ENCODE assay signal across 8 mouse cellular contexts in genomic region chr19:6341453-6342077, GRCm38 (mm10). TPM values are rescaled to one million over a fixed set of nuclear protein-coding genes. Genes with fewer than 3 reads are reported as not detected.
DNase-seq lines count a peak whose midpoint lies in the region; ATAC-seq and TF ChIP-seq lines count a peak whose summit lies in the region.

No protein-coding gene starts in this region.

- peak; percentile 30; the same call in 1 of the 2 replicates for ATAC-seq in heart, embryonic 12.5 days (ENCODE audit: insufficient number of reproducible peaks, low FRiP score)
- no peak; the same call in 1 of the 2 replicates for ATAC-seq in heart, postnatal 0 days (ENCODE audit: insufficient read depth, low read depth)
- ATAC-seq in midbrain, embryonic 12.5 days (ENCODE audit: low FRiP score, low read depth): no peak

- no peaks in the 10 kb centered on the region for H3K27me3 ChIP-seq in heart, embryonic 12.5 days (replicated peaks)
- H3K27me3 ChIP-seq in MEL (ENCODE audit: control insufficient read depth in 1 of 2, insufficient read depth in 2 of 2, low read length in 2 of 2): no peaks in the 10 kb centered on the region
- no peaks in the 10 kb centered on the region for H3K27me3 ChIP-seq in heart, postnatal 0 days (ENCODE audit: control insufficient read depth, insufficient read depth, low read length)
- no peaks in the 10 kb centered on the region; the same call in 1 of the 2 replicates for H3K27me3 ChIP-seq in midbrain, embryonic 12.5 days

- H3K9me3 ChIP-seq in heart, embryonic 12.5 days (replicated peaks): no peaks in the 10 kb centered on the region
- H3K9me3 ChIP-seq in MEL (replicated peaks; ENCODE audit: insufficient read depth, low read length): no peaks in the 10 kb centered on the region
- no peaks in the 10 kb centered on the region for H3K9me3 ChIP-seq in heart, postnatal 0 days (replicated peaks; ENCODE audit: control insufficient read depth, low read length)
- H3K9me3 ChIP-seq in midbrain, embryonic 12.5 days: no peaks in the 10 kb centered on the region

- no peak for TF ChIP-seq RAD21 in MEL (IDR thresholded peaks at IDR 0.05; ENCODE audit: low read depth, low read length)

- peak overlapping the region; percentile 82 for H3K9ac ChIP-seq in heart, embryonic 12.5 days
- peak overlapping the region; percentile 83 for H3K9ac ChIP-seq in MEL (ENCODE audit: control insufficient read depth, low read depth, low read length, poor library complexity, severe bottlenecking)
- peak overlapping the region; percentile 68 for H3K9ac ChIP-seq in heart, postnatal 0 days (replicated peaks; ENCODE audit: low read depth, low read length)
- H3K9ac ChIP-seq in midbrain, embryonic 12.5 days (replicated peaks): peak overlapping the region; percentile 77

- peak overlapping the region; percentile 92 for H3K4me2 ChIP-seq in heart, embryonic 12.5 days
- H3K4me2 ChIP-seq in heart, postnatal 0 days (ENCODE audit: low read depth, low read length): peak overlapping the region; percentile 89
- H3K4me2 ChIP-seq in midbrain, embryonic 12.5 days (replicated peaks): peak overlapping the region; percentile 92

- no peak for TF ChIP-seq EP300 in MEL (IDR thresholded peaks at IDR 0.05; ENCODE audit: low read depth in 1 of 2, low read length in 2 of 2)
- no peak for TF ChIP-seq EP300 in heart, postnatal 0 days (IDR thresholded peaks at IDR 0.05; ENCODE audit: low read depth)

- DNase-seq in heart, adult 9 months (ENCODE audit: low spot score in 2 of 2): no peak
- DNase-seq in MEL (ENCODE audit: low read depth, low spot score): no peak
- no peak for DNase-seq in heart, postnatal 0 days (ENCODE audit: low spot score)
- no peak for DNase-seq in layer of hippocampus, postnatal 36 days
- DNase-seq in c-Kit-positive CD71-positive TER-119-positive erythroid progenitor cells, embryonic 14.5 days (ENCODE audit: low spot score): no peak
- no peak for DNase-seq in adrenal gland, adult 8-10 months

- peaks cover 32% of the 10 kb centered on the region for H3K4me1 ChIP-seq in heart, embryonic 12.5 days (replicated peaks)
- H3K4me1 ChIP-seq in MEL (ENCODE audit: control insufficient read depth in 1 of 2, insufficient read depth in 2 of 2, low read length in 2 of 2): peaks cover 0 to 10% of the 10 kb centered on the region in 2 experiments; a peak in 2 of 4 replicates
- H3K4me1 ChIP-seq in heart, postnatal 0 days (ENCODE audit: control insufficient read depth, insufficient read depth): peaks cover 7% of the 10 kb centered on the region; the same call in 1 of the 2 replicates
- H3K4me1 ChIP-seq in midbrain, embryonic 12.5 days: peaks cover 26% of the 10 kb centered on the region

- peaks cover 68% of the 10 kb centered on the region for H3K36me3 ChIP-seq in heart, embryonic 12.5 days
- H3K36me3 ChIP-seq in MEL (ENCODE audit: control insufficient read depth in 1 of 2, insufficient read depth in 2 of 2, low read length in 2 of 2): peaks cover 0 to 2% of the 10 kb centered on the region in 2 experiments; a peak in 2 of 4 replicates
- H3K36me3 ChIP-seq in heart, postnatal 0 days (replicated peaks; ENCODE audit: control insufficient read depth, insufficient read depth, low read length): peaks cover 60% of the 10 kb centered on the region
- H3K36me3 ChIP-seq in midbrain, embryonic 12.5 days: peaks cover 69% of the 10 kb centered on the region

- no peak for TF ChIP-seq CTCF in MEL (IDR thresholded peaks at IDR 0.05 in 2 of 3, conservative IDR thresholded peaks at IDR 0.05 in 1 of 3; ENCODE audit: control insufficient read depth in 1 of 3, insufficient read depth in 1 of 3, low read depth in 2 of 3, low read length in 3 of 3, poor library complexity in 1 of 3, severe bottlenecking in 1 of 3)
- TF ChIP-seq CTCF in heart, postnatal 0 days (IDR thresholded peaks at IDR 0.05; ENCODE audit: low read depth): no peak

- 12% methylated on average over 23 of the region's 23 CpGs for WGBS in heart, embryonic 12.5 days
- 12% methylated on average over 23 of the region's 23 CpGs for WGBS in heart, postnatal 0 days
- WGBS in midbrain, embryonic 12.5 days: 12% methylated on average over 23 of the region's 23 CpGs

- peak overlapping the region; percentile 68 for H3K4me3 ChIP-seq in heart, embryonic 12.5 days
- H3K4me3 ChIP-seq in MEL (ENCODE audit: control insufficient read depth in 1 of 2, insufficient read depth in 1 of 2, low read depth in 2 of 2, low read length in 2 of 2): peak overlapping the region; percentile 66 to 79
- peak overlapping the region; percentile 75 for H3K4me3 ChIP-seq in heart, postnatal 0 days (ENCODE audit: low read depth, low read length)
- peak overlapping the region; percentile 60 for H3K4me3 ChIP-seq in midbrain, embryonic 12.5 days

- peak overlapping the region; percentile 30; the same call in 1 of the 2 replicates for H3K27ac ChIP-seq in heart, embryonic 12.5 days (ENCODE audit: poor library complexity, severe bottlenecking)
- no peak overlapping the region for H3K27ac ChIP-seq in MEL (ENCODE audit: control insufficient read depth, low read depth, low read length)
- peak overlapping the region; percentile 71 for H3K27ac ChIP-seq in heart, postnatal 0 days (ENCODE audit: low read depth)
- peak overlapping the region; percentile 35; the same call in 1 of the 2 replicates for H3K27ac ChIP-seq in midbrain, embryonic 12.5 days (replicated peaks)

- no peak for TF ChIP-seq POLR2A in MEL (IDR thresholded peaks at IDR 0.05; ENCODE audit: control insufficient read depth in 1 of 2, insufficient read depth in 1 of 2, low read depth in 1 of 2, low read length in 2 of 2, poor library complexity in 1 of 2)

- H3K79me2 ChIP-seq in MEL (ENCODE audit: control insufficient read depth, insufficient read depth, low read length, poor library complexity): peaks cover under 1% of the 10 kb centered on the region

RNA-seq across cellular contexts. Expression of gene Map4k2, which starts 0.6 kb away (rescaled TPM):
- 14.1 and 15.7 TPM in 2 replicates for polyA plus RNA-seq in heart, embryonic 12.5 days (2016; fragmentation: Nextera tagmentation; extraction: Ambion mirVana)
- total RNA-seq in MEL (2012; rRNA removed): 8.0 and 10.2 TPM in 2 replicates
- 10 to 100 TPM in 1 of 2 experiments, not detected in 1; 22.3 TPM for polyA plus RNA-seq in MEL (2012; ENCODE audit: insufficient read depth in 1 of 2, insufficient read length in 2 of 2, low read depth in 1 of 2, low replicate concordance in 2 of 2, missing spikeins in 1 of 2)
- 48.4 and 59.1 TPM in 2 replicates for total RNA-seq in heart, postnatal 0 days (2014; rRNA removed; ENCODE audit: low replicate concordance)
- polyA plus RNA-seq in heart, postnatal 0 days (2015; fragmentation: Nextera tagmentation; extraction: Ambion mirVana): 9.6 and 10.1 TPM in 2 replicates
- polyA plus RNA-seq in midbrain, embryonic 12.5 days (2016; fragmentation: Nextera tagmentation; extraction: Ambion mirVana): 14.6 and 14.7 TPM in 2 replicates
- total RNA-seq in layer of hippocampus, postnatal 36 days (2021): 10 to 100 TPM; 74.9 to 87.7 TPM
- total RNA-seq in adrenal gland, adult 8-10 months (2022): 10 to 100 TPM; 40.6 to 81.6 (median 61.5) TPM

RNA-seq across cellular contexts. Expression of gene Men1, which starts 6.8 kb away (rescaled TPM):
- polyA plus RNA-seq in heart, embryonic 12.5 days (2016; fragmentation: Nextera tagmentation; extraction: Ambion mirVana): 48.7 and 52.1 TPM in 2 replicates
- total RNA-seq in MEL (2012; rRNA removed): 37.7 and 39.4 TPM in 2 replicates
- polyA plus RNA-seq in MEL (2012; ENCODE audit: insufficient read depth in 1 of 2, insufficient read length in 2 of 2, low read depth in 1 of 2, low replicate concordance in 2 of 2, missing spikeins in 1 of 2): 100 to 1,000 TPM in 1 of 2 experiments, not detected in 1; 132 TPM
- 20.6 and 46.5 TPM in 2 replicates for total RNA-seq in heart, postnatal 0 days (2014; rRNA removed; ENCODE audit: low replicate concordance)
- 20.1 and 20.3 TPM in 2 replicates for polyA plus RNA-seq in heart, postnatal 0 days (2015; fragmentation: Nextera tagmentation; extraction: Ambion mirVana)
- polyA plus RNA-seq in midbrain, embryonic 12.5 days (2016; fragmentation: Nextera tagmentation; extraction: Ambion mirVana): 99.0 and 103 TPM in 2 replicates
- total RNA-seq in layer of hippocampus, postnatal 36 days (2021): 10 to 100 TPM; 63.3 to 69.8 TPM
- 10 to 100 TPM; 53.4 to 67.8 (median 64.5) TPM for total RNA-seq in adrenal gland, adult 8-10 months (2022)

RNA-seq across cellular contexts. Expression of gene Sf1, which starts 21.9 kb away (rescaled TPM):
- 127 and 130 TPM in 2 replicates for polyA plus RNA-seq in heart, embryonic 12.5 days (2016; fragmentation: Nextera tagmentation; extraction: Ambion mirVana)
- 65.7 and 71.9 TPM in 2 replicates for total RNA-seq in MEL (2012; rRNA removed)
- 100 to 1,000 TPM; 211 to 245 TPM for polyA plus RNA-seq in MEL (2012; ENCODE audit: insufficient read depth in 1 of 2, insufficient read length in 2 of 2, low read depth in 1 of 2, low replicate concordance in 2 of 2, missing spikeins in 1 of 2)
- total RNA-seq in heart, postnatal 0 days (2014; rRNA removed; ENCODE audit: low replicate concordance): 41.8 and 94.6 TPM in 2 replicates
- 31.8 and 38.3 TPM in 2 replicates for polyA plus RNA-seq in heart, postnatal 0 days (2015; fragmentation: Nextera tagmentation; extraction: Ambion mirVana)
- 193 and 205 TPM in 2 replicates for polyA plus RNA-seq in midbrain, embryonic 12.5 days (2016; fragmentation: Nextera tagmentation; extraction: Ambion mirVana)
- 100 to 1,000 TPM; 188 to 222 TPM for total RNA-seq in layer of hippocampus, postnatal 36 days (2021)
- 100 to 1,000 TPM; 193 to 274 (median 215) TPM for total RNA-seq in adrenal gland, adult 8-10 months (2022)

RNA-seq across cellular contexts. Expression of gene Cdc42bpg, which starts 35.3 kb away (rescaled TPM):
- 0.34 and 0.44 TPM in 2 replicates for polyA plus RNA-seq in heart, embryonic 12.5 days (2016; fragmentation: Nextera tagmentation; extraction: Ambion mirVana)
- total RNA-seq in MEL (2012; rRNA removed): 2.0 and 2.6 TPM in 2 replicates
- 1 to 10 TPM in 1 of 2 experiments, not detected in 1; 4.5 TPM for polyA plus RNA-seq in MEL (2012; ENCODE audit: insufficient read depth in 1 of 2, insufficient read length in 2 of 2, low read depth in 1 of 2, low replicate concordance in 2 of 2, missing spikeins in 1 of 2)
- total RNA-seq in heart, postnatal 0 days (2014; rRNA removed; ENCODE audit: low replicate concordance): 4.8 and 9.5 TPM in 2 replicates
- polyA plus RNA-seq in heart, postnatal 0 days (2015; fragmentation: Nextera tagmentation; extraction: Ambion mirVana): 0.49 and 0.51 TPM in 2 replicates
- polyA plus RNA-seq in midbrain, embryonic 12.5 days (2016; fragmentation: Nextera tagmentation; extraction: Ambion mirVana): 0.29 and 0.37 TPM in 2 replicates
- 1 to 10 TPM; 4.3 to 6.9 TPM for total RNA-seq in layer of hippocampus, postnatal 36 days (2021)
- total RNA-seq in adrenal gland, adult 8-10 months (2022): 10 to 100 TPM; 24.4 to 45.7 (median 38.4) TPM

RNA-seq across cellular contexts. Expression of gene Pygm, which starts 42.6 kb away (rescaled TPM):
- 224 and 234 TPM in 2 replicates for polyA plus RNA-seq in heart, embryonic 12.5 days (2016; fragmentation: Nextera tagmentation; extraction: Ambion mirVana)
- 0.62 and 0.73 TPM in 2 replicates for total RNA-seq in MEL (2012; rRNA removed)
- polyA plus RNA-seq in MEL (2012; ENCODE audit: insufficient read depth in 1 of 2, insufficient read length in 2 of 2, low read depth in 1 of 2, low replicate concordance in 2 of 2, missing spikeins in 1 of 2): 1 to 10 TPM in 1 of 2 experiments, not detected in 1; 3.3 TPM
- total RNA-seq in heart, postnatal 0 days (2014; rRNA removed; ENCODE audit: low replicate concordance): 451 and 487 TPM in 2 replicates
- polyA plus RNA-seq in heart, postnatal 0 days (2015; fragmentation: Nextera tagmentation; extraction: Ambion mirVana): 390 and 400 TPM in 2 replicates
- 2.3 and 2.7 TPM in 2 replicates for polyA plus RNA-seq in midbrain, embryonic 12.5 days (2016; fragmentation: Nextera tagmentation; extraction: Ambion mirVana)
- total RNA-seq in layer of hippocampus, postnatal 36 days (2021): 10 to 100 TPM; 18.3 to 22.1 TPM
- 100 to 1,000 TPM in 2 of 4 experiments, 10 to 100 TPM in 2; 47.6 to 119 (median 92.8) TPM for total RNA-seq in adrenal gland, adult 8-10 months (2022)
